Mouse (Mus musculus) cerebellum, postnatal 14 days (tissue): Measurements from ENCODE around the gene Tns4.

Source experiments
- DNase-seq, 2 experiments: peaks; one replicate each; pipeline ENCODE4 v3.0.0; 2021; ENCODE audit warnings: mixed read lengths in 2 of 2

The Tns4 gene

DNA sequence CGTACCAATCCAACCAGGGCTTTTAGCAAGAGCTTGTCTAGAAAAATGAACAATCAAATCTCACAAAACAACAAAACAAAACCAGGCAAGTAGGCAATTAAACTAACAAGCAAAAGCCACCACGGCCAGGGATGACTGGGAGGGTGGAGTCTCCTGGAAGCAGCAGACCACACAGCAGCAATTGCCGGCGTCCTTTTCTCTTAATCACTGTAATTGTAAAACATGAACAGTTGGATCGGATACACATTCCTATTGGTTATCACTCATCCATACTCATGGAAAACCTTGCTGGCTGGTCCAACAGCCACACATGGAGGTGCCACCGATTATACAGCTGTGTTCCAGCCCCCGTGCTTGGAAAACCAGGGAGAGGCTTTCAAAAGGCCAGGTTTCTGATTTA, 28.8 kb upstream of the Tns4 start:
- no peak for DNase-seq

DNA sequence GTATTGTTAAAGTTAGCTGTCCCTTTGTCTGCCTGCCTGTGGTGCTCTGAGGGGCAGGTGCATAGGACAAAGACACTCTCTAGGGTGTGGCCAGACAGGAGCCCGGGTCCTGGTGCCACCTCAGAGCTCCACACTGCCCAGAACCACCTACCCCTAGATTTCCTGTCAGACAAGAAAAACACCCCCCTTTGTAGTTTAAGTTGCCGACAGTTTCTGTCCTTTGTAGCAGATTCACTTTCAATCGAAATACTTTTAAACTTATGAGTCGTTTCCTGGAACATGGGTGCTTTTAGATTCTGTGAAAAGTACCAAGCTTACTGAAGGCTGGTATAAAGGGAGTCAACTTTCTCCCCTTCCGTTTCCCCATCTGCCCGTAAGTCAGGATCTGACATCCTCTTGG, 26.8 kb upstream of the Tns4 start:
- DNase-seq: no peak

DNA sequence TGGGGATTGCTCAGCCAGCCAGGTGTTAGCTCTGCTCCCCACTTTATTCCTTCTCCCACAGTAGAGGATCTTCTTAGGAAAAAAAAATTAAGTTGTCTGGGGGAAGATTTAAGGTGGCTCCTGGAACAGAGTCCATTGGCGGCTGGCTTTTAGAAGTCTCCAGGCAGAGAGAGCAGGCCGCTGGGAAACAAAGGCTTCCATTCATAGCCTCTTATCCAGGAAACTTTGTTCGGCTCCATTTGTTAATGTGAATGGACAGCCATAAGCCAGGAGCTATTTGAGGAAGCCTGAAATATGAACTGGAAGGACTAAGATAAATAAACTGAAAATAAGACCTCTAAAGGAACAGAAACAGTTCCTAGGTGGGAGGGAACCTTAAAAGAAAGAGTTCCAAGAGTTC, 24.0 kb upstream of the Tns4 start:
- no peak for DNase-seq

DNA sequence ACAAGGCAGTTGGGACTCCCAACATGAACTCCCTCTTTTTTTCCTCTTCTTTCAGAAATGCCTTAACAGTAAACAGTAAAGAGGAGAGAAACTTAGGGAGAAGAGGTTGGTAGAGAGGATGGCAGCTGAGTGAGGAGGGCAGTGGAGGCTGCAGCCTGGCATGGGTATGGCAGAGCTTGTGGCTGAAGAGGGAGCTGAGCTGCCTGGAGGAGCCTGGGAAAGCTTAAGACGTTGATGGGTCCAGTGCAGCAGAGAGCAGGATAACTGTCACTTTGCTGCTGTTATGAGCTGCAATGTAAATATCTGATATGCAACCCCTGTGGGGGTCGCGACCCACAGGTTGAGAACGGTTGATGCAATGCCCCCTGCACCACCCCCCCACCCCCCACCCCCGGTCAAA, 23.6 kb upstream of the Tns4 start:
- no peak for DNase-seq

DNA sequence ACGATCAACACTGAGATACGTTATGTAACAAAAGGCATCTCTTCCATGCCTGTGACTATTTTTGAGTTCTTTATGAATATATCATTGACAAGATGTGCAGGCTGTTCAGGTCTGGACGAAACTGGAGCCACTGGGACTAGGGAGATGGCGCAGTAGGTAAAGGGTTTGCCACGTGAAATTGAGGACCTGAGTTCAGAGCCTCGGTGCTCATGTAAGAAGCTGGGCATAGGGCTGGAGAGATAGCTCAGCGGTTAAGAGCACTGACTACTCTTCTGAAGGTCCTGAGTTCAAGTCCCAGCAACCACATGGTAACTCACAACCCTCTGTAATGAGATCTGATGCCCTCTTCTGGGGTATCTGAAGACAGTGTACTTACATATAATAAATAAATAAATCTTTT, 22.5 kb upstream of the Tns4 start:
- DNase-seq: no peak

DNA sequence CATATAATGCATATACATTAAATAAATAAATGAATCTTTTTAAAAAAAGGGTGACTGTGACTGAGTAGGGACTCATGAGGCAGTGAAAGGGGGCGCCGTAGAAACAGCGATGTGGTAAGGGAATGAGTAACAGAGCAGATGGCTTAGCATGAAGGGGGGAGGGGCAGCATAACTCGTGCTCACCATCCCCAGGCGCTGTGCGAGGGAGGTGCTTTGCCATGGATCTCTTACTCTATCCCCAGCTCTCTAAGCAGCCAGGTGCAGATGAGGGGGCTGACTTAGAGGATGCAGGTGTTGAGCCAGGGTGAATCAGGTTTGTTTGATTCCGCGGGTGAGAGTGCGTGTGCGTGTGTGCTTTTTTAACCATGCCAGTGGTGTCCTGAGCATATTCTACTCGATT, 22.0 kb upstream of the Tns4 start:
- DNase-seq: peak in 1 of 2 experiments; percentile 48

DNA sequence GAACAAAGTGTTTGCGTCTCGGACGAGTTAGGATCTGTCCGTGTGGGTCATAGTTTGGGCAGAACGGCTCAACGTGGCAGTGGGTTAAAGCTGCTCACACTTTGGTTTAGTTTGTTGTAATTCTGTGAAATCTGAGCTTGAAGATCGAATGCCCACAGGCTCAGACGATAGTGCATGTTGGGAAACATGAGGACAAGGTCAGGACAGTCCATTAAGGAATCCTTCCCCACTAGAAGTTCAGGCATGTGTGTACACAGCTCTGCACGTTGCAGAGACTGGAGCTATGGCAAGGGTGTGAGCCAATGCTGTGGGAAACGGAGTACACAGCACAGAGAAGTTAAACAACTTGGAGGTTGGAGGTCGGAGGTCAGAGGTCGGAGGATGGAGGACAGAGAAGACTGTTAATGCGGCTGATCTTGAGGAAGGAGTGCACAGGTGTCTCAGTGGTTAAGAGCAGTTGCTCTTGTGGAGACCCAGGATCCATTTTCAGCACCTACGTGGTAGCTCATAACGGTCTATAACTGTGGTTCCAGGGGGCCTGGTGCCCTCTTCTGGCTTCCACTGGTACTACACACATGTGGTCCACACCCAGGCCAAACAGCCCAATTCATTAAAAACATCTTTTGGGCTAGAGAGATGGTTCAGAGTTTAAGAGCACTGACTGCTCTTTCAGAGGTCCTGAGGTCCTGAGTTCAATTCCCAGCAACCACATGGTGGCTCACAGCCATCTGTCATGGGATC, 21.4 kb upstream of the Tns4 start:
- no peak for DNase-seq

DNA sequence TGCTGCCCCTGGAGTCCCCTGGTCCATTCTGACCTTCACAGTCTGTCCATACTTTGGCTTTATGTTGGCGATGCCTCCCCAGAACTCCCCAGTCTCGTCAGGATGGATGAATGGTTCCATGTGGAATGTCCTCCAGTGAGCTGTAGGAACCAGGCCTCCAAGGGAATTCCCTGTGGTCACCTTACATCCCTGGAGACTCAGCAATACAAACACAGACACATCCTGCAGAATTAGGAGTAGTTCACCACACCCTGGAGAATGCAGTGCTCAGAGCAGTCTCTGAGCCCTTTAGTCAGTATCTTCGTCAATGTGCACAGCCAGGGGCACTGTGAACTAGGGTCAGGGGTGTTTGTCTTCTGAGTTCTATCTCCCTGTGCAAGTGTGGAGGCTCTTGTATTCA, 19.2 kb upstream of the Tns4 start:
- DNase-seq: no peak

DNA sequence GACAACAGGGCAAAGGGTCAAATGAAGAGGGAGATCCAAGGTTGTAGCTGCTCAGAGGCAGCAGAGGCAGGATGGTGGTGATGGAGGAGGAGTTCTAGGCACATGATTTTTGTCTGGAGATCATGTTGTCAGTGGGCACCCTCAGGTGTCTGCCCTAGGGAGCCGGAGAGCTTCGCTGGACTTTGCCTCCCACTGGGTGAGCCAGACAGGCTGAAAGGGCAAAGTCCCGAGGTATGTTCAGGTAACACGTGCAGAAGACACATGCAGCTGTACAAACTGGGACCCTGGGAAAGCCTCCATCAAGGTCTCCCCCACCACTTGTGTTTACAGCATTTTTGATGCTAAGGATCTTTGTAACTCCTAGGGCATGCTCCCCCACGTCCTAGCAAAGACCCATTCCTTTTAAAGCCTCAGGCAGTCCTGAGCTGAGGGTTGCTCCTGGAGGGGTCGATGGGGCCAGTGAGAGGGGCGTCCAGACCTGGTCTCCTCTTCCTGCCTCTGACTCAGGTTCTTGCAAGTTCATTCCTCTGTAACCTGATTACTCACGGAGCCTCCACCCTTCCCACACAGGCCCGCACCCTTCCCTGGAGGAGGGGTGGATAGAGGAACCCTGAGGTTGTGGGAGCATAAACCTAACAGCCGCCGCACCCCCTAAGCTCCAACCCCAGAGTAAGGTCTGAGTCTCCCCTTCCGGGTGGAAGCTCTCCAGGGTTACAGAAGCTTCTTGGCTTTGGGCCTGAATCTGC, 17.0 kb upstream of the Tns4 start:
- no peak for DNase-seq

DNA sequence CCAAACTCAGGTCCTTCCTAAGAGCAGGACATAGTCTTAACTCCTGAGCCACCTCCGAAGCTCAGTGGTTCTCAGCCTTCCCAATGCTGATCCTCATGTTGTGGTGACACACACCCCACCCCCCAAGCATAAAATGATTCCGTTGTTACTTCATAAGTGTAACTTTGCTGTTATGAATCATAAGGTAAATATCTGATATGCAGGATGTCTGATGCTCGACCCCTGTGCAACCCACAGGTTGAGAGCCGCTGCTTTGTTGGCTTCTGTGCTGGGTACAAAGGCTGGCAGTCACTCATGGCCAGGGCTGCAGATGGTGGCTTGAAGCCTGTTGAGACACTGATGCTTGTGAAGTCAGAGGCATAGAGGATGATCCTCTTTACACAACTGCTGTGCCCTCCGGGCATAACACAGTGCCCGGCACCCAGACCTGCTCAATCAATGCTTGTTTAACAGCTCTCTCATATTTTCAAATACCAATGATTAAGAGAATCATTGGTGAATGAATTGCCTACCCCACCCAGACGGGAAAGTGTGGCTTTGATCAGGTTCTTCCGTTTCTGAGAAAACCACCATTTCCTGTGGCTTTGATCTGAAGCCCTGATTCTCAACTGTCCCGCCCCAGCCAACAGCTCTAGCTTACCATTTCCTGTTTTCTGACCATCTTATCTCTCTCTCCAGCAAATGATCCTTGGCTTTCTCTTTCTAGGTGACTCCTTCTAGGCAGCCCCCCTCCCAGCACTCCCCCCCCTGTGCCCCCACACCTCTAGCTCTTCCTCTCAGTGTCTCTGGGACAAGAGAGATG, 15.7 kb upstream of the Tns4 start:
- no peak for DNase-seq

DNA sequence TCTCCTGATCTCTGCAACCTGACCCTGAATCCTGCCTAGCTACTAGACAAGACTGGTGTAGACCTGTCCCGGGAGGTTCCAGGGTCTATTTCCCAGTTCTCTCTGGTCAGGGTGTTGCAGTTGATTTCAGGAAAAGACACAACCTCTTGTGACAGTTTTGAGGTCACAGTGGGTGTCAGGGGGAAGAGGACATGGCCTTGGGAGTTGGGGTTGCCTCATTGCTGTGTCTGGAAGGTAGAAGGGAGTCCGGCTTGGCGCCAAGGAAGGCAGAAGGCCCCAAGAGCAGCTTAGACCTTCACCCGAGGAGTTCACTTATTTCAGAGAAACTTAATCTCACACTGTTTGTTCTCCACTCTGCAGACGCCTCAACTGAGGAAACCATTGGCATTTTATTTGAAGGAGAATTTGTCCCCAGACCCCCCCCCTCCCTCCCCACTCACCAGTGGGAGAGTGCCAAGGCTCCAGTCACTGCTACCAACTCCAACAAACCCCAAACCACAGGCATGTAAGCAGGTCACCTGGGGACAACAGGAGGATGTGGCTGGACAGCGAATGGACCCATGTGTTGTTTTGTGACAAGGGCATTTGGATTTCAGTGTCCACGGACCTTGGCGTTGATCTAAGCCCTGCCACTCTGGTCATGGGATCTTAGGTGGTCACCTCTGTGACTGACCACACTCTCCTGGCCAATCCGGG, 13.6 kb upstream of the Tns4 start:
- no peak for DNase-seq

DNA sequence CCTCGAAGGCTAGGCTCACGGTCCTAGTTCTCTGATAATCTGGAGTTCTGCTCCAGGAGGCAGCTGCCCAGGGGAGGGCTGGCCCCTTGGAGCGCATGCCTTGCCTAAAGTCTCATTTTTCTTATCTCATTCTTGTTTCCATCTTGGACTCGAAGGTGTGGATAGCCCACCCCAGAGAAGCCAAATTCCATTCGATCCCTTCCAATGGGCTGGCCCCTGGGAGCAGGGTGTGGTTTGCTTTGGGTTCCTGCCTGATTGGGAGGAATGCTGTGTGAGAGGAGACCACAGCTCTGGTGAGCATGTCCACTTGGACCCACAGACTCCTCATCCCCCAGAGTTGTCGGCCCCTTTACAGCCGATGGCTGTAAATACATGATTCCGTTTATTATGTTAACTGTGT, 12.6 kb upstream of the Tns4 start:
- no peak for DNase-seq

DNA sequence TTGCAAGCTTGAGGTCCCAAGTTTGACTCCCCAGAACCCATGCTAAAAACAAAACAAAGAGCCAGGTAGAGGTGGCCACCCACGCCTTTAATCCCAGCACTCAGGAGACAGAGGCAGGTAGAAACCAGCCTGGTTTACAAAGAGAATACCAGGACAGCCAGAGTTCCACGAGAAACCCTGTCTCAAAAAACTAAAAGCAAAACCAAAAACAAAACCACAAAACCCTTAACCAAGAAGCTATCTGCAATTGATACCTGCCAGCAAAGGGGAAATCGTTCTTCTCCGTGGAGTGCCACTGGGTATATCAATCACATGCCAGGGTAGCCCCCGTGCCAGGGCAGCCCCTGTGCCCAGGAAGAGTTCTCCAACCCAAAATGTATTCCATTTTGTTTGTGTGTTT, 11.1 kb upstream of the Tns4 start:
- no peak for DNase-seq

DNA sequence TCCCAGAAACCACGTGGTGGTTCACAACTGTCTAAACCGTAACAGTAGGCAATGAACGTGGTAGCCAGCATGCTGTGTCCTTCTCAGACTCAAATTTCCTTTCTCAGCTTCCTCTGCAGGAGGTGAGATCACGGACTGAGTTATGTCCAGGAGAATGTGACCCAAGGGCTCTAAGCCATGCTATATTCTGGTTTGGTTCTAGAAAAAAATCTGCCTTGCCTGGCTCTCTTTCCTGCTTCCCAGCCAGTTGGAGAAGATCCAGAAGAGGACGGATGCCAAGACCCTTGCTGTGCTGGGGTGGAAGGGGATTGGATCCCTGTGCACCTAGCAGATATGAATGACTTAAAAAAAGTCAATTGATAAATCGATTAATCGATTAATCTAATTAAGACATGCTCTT, 10.4 kb upstream of the Tns4 start:
- peak; percentile 45 to 59 for DNase-seq

DNA sequence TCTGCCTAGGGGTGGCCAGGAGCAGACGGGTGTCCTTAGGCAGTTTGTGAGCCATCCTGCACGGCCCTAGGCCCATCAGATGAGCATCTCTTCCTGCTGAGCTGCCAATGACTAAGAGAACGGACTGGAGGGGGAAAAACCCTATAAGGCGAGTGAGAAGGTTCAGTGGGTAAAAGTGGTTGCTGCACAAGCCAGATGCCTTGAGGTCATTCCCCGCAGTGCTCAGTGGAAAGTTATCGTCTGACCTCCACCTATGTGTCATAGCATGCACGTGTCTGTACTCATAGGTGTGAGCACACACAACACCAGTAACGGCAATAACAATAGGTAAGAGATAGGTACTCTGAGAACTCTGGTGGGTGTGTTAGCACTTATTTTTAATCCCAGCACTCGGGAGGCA, 9.8 kb upstream of the Tns4 start:
- no peak for DNase-seq

DNA sequence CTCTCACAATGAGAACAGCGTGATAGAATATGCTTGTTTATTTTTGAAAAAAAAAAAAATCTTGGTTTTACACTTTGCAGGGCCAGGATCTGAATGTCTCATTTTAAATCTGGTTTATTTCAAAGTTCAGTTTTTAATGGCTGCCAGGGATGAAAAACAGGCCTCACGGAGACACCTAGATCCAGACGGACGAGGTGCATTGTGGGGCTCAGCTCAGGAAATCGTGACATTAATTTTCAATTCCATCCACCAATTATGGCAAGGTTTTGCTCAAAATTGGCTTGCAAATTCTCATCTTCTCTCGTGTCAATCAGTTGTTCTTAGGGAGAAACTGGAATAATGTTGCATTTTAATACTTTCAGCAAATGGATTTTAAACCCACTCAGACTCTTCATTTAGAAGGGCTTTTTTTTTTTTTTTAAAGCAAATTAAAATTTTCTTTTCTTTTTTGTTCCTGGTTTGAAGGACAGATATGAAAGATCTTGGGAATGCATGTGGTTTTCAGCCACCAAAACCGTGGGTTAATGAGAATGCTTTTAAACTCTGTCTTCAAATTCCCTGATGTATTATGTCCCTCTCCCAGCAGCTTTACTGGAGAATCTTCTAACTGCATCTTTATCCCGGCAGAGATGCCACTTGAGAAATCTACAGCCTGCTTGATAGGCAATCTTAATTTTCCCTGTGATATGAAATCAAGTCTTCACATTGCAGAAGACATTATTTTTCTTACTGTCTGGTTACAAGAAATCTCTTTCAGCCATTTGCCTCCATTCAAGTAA, 8.1 kb upstream of the Tns4 start:
- no peak for DNase-seq

DNA sequence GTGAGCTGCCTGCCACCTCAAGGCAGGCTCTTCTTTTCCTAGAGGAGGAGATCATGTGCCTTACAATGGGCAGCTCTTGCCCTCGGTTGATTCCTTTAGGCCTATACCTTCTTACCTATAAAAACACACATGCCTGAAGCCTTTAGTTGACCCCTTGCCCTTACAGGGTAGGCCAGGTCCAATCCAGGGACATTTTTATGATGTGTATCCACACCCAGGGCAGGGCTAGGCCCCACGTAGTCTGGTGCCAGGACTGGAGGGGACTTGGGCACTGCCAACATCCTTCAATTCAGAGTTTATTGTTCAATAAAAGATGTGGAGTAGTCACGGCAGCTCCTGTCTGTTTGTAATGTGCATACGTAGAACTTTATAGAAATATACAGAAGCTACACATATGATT, 7.3 kb upstream of the Tns4 start:
- DNase-seq: no peak

DNA sequence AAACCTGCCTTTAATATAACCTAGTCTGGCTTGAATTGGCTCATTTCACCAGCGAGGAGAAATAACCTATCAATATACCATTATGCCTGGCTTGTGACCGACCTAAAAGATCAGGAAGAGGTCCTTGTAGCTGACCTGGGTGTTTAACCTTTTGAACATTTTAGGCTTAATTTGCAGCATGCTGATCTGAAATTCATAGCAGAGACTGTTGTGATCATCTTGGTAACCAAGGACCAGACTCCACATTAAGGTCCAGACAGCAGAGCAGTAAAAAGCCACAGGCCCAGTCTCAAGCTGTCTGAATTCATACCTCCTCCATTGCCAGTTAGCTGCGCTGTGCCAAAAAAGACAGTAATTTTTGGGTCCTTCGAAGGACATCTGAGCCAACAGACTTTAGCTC, 6.7 kb upstream of the Tns4 start:
- DNase-seq: no peak

DNA sequence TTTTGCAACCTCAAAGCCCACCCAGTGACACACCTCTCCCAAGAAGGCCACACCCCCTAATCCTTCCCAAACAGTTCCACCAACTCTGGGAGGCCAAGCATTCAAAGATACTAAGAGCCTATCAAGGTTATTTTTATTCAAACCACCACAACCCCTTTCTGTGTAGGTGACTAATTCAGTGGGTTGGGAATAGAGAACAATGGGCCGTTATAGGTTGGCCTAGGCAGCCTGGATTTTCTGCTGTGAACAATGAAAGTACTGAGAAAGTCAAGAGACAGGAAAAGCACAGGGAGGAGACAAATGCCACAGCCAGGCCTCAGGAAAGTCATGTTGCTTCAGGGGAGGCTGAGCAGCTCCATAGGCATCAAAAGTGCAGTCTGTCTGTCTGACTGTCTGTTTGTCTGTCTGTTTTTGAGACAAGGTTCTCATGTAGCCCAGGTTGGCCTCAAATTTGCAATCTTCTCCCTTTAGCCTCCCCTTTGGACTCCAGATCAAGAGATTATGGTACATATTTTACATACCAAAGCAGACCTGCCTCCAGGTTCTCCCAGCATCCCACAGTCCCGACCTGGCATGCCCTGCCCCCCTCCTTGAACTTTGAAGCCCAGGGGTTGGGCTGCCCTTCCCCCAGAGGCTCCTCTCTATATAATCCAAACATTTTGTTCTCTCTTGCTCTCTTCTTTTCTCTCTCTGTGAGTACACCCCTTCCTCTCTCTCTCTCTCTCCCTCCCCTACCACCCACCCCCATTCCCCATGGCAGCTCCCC, 6.0 kb upstream of the Tns4 start:
- no peak for DNase-seq

DNA sequence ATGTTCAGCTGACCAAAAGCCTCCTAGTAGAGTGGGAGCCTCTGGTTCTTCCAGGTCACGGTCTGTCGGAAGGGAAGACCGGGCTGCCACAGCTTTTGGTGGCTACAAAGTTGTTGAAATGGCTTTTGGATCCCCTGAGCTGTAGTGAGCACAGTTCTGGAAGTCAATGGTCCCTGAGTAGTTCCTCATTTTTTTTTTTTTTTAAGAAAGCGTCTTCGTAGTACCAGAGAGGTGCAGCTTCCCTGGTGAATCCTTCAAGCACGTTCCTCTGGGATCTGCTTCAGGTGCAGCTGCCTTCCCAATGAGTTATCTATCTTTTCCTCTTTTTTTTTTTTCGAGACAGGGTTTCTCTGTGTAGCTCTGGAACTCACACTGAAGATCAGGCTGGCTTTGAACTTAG, 4.6 kb upstream of the Tns4 start:
- DNase-seq: no peak

DNA sequence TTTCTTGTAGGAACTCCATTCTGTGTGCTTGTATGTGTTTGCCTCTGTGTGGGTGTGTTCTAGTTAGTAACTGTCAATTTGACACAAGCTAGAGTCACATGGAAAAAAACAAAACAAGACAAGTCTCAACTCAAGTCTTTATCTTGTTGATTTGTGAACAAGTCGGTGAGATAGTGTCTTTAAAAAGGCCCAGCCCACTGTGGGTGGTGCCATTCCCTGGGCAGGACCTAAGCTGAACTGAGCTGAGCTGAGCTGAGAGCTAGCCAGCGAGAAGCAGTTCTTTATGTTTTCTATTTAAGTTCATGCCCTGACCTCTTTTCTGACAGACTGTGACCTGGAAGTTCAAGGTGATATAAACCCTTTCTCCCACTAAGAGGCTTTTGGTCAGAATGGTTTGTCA, 2.6 kb upstream of the Tns4 start:
- DNase-seq: no peak

DNA sequence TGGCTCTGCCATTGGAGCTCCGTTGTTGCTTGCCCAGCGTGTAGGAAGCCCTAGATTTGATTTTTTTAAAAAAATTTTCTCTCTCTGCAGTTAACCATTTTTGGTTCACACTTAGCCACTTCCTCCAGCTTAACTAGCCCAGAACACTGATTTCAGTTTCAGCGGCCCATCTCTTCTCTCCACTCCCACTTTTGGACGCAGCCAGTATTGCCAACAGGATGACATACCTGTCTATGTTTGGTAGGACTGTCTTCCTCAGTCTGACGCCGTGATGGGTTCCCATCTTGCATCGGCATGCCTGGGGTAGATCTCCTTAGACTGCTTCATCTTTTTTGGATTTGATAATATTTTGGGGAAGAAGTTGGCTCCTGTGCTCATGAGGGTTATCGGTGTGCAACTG, 1.3 kb upstream of the Tns4 start:
- no peak for DNase-seq
